Mouse (Mus musculus): ENCODE data around the gene Insl3.

The Insl3 gene

DNA sequence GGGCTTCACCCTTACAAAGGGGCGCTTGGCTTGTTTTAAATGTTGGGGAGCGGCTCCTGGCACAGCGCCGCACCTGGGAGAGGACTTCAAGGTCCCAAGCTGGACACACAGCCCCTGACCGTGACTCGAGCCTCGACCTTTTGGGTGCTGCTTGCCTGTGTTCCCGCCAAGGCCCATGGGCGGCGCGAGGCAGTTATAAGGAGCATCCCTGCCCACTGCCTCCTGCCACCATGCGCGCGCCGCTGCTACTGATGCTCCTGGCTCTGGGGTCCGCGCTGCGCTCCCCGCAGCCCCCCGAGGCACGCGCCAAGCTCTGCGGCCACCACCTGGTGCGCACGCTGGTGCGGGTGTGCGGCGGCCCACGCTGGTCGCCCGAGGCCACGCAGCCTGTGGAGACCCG, at the start of gene Insl3:
TSS of gene Insl3 (plus strand) at position 187 of the 400 bp plus-strand sequence.
- no peak for ATAC-seq (ENCODE audit: insufficient number of reproducible peaks, low FRiP score, low TSS enrichment)

GRCm38 (mm10) chr8:71639318-71639717, 49.7 kb upstream of the Insl3 start:
- ATAC-seq (ENCODE audit: insufficient number of reproducible peaks, low FRiP score, low TSS enrichment): no peak

GRCm38 (mm10) chr8:71645510-71645909, 43.5 kb upstream of the Insl3 start:
- no peak for ATAC-seq (ENCODE audit: insufficient number of reproducible peaks, low FRiP score, low TSS enrichment)

DNA sequence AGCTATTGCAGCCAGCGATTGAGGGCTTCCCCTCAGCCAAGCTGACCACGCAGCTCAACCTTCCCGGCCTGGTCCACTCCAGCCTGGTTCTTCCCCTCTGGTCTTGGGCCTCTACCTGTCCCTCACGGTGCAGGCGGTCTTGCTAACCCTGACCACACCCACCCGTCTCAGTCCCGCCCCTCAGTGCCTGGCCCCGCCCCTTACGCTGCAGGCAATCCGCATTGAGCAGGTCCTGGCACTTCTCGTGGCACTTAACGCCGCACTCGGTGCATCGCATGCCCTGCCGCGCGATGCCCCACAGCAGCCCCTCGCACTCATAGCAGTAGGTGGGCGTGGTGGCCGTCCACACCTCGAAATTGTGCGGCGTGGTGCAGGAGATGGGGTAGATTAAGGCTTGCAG, 34.4 kb upstream of the Insl3 start:
- ATAC-seq (ENCODE audit: insufficient number of reproducible peaks, low FRiP score, low TSS enrichment): no peak

- ATAC-seq (ENCODE audit: insufficient number of reproducible peaks, low FRiP score, low TSS enrichment): no peak
These were observed 31.2 kb upstream of the Insl3 start for GRCm38 (mm10) chr8:71657816-71658215.

DNA sequence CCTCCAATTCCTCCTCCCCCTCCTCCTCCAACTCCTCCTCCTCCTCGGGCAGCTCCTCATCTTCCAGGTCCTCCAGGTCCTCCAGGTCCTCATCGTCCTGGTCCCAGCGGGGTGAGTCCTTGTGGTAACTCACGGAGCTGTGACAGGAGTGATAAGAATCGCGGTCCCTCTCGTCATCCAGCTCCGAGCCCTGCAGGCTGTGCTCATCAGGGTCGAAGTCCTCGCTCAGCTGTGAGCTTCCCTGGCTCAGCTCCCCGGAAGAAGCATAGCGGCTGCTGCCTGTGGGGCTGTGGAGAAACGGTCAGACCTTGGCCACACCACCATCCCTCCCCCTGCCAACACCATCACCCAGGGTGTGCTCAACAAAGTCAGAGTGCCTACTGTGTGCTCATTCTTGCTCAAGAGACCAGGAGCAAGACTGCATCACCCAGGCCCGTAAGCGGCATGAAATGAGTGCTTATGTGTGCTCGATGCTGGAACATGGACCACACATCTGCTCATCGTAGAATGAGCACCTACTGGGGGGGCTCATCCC, 30.4 kb upstream of the Insl3 start:
- no peak for ATAC-seq (ENCODE audit: insufficient number of reproducible peaks, low FRiP score, low TSS enrichment)

DNA sequence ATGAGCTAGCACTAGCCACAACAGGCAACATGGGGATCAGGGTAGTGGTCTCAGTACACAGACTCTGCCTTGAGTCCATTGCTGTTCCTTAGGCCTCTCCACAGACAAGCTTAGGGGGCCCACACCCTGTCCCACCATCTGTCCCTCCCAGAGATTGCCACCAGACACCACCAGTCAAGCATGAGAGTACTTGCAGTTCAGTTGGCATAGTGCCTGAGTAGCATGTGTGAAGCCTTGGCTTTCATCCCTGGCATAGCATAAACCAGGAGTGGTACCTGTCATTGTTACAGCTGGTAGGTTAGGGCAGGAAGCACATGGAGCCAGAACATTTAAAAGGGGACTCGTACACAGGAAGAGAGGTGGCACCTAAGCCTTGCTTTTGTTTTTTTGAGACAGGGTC, 29.3 kb upstream of the Insl3 start:
- peak; percentile 47; the same call in 1 of the 2 replicates for ATAC-seq (ENCODE audit: insufficient number of reproducible peaks, low FRiP score, low TSS enrichment)

- peak; percentile 57 for ATAC-seq (ENCODE audit: insufficient number of reproducible peaks, low FRiP score, low TSS enrichment)
These were observed 28.5 kb upstream of the Insl3 start for GRCm38 (mm10) chr8:71660325-71661120.

- no peak for ATAC-seq (ENCODE audit: insufficient number of reproducible peaks, low FRiP score, low TSS enrichment)
These were observed 23.5 kb upstream of the Insl3 start for GRCm38 (mm10) chr8:71665331-71666130.

GRCm38 (mm10) chr8:71666855-71667254, 22.2 kb upstream of the Insl3 start:
- ATAC-seq (ENCODE audit: insufficient number of reproducible peaks, low FRiP score, low TSS enrichment): no peak

GRCm38 (mm10) chr8:71667256-71667655, 21.8 kb upstream of the Insl3 start:
- ATAC-seq (ENCODE audit: insufficient number of reproducible peaks, low FRiP score, low TSS enrichment): no peak

DNA sequence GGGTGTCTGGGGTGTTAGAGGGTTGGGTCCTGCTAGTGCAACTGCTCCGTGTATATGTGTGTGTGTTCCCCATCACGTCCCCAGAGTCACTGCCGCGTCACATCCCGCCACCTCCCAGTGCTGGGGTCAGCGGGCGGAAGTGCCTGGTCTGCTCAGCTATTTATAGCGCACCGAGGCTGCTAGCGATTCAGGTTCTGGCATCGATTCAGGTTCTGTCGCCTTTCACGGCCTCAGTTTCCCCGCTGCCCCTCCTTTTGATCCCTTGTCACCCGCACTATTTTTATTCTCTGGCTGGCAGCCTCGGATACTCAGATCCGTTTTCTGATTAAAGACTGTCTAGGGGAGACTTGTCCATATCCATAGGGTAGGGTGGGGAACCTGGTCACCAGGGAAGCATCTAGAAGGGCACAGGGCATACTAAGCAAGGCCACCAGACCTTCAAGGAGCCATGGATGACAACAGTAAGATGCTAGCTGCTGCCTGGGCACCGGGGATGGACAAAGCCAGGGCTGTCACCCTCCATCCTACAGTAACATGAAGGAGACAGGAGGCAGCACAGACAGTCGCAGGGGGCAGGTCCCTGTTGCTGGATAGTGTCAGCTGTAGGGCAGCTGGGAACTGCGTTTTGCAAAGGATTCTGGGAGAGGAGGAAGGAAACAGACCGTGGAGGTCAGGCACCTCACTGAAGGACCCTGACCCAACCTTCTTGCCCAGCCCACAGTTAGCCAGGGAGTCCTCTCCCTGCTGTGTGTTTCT, 20.6 kb upstream of the Insl3 start:
- ATAC-seq (ENCODE audit: insufficient number of reproducible peaks, low FRiP score, low TSS enrichment): no peak

GRCm38 (mm10) chr8:71670198-71670597, 18.8 kb upstream of the Insl3 start:
- 0 out of 2 replicates have a peak, but pooled peaks have one; percentile 4 for ATAC-seq (ENCODE audit: insufficient number of reproducible peaks, low FRiP score, low TSS enrichment)

- ATAC-seq (ENCODE audit: insufficient number of reproducible peaks, low FRiP score, low TSS enrichment): peak; percentile 23
These were observed 18.1 kb upstream of the Insl3 start for GRCm38 (mm10) chr8:71670621-71671548.

GRCm38 (mm10) chr8:71671549-71671965, 17.5 kb upstream of the Insl3 start, which contains the start of gene Unc13a:
TSS of gene Unc13a (minus strand) at chr8:71671757.
- ATAC-seq (ENCODE audit: insufficient number of reproducible peaks, low FRiP score, low TSS enrichment): peak; percentile 22

GRCm38 (mm10) chr8:71672168-71672735, 16.8 kb upstream of the Insl3 start:
- no peak for ATAC-seq (ENCODE audit: insufficient number of reproducible peaks, low FRiP score, low TSS enrichment)

GRCm38 (mm10) chr8:71674071-71674470, 14.9 kb upstream of the Insl3 start:
- no peak for ATAC-seq (ENCODE audit: insufficient number of reproducible peaks, low FRiP score, low TSS enrichment)

GRCm38 (mm10) chr8:71675456-71676019, 13.5 kb upstream of the Insl3 start:
- no peak for ATAC-seq (ENCODE audit: insufficient number of reproducible peaks, low FRiP score, low TSS enrichment)

Measured in cerebellum, adult (tissue).